Mouse (Mus musculus): ENCODE data around the gene Dst. TPM values are rescaled to one million over a fixed set of nuclear protein-coding genes. Genes with fewer than 3 reads are reported as not detected.
"Not testable (repeated sequence)": the region's sequence is repeated elsewhere in the genome, so short reads cannot be mapped to it uniquely, and the experiment has no call there.

Dst gene
- total RNA-seq, 2 experiments from 2014 or later = 265 to 273 TPM

DNA sequence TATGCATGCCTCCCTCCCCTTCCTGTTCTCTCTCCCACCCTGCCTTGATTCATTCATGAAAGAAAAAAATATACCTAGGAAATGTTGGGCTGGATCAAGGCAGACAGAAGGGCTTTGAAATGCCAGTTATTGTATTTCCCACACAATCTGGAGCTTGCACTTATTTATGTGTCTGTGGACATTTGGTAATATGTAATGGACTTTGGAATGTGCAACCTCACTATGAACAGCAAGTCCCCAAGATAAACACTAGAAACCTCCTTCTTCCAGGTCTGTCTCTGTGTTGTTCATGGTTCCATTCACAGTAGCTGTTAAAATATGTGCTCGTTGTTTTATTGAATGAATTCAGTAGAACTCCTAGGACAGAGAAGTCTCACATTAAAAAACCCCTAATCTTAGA lies 153.8 kb downstream of the Dst start:
- DNase-seq (ENCODE audit: low spot score) = no peak

DNA sequence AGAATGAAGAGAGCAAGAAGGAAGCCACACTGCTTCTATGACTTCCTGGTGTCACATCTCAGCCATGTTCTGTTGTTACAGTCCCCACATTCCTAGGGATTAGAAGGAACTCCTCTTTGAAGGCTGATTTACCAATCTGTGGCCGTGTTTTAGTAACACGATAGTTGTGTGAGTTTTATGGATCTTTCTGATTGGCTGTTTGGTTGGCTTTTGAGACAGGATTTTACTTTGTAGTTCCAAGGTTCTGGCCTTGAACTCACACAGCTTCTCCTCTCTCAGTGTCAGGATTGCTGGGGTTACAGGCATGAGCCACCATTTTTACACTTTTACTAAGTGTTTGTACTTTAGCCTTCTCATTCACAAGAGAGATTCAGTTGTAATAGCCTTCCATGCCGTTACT lies 155.9 kb downstream of the Dst start:
- no peak for DNase-seq (ENCODE audit: low spot score)

DNA sequence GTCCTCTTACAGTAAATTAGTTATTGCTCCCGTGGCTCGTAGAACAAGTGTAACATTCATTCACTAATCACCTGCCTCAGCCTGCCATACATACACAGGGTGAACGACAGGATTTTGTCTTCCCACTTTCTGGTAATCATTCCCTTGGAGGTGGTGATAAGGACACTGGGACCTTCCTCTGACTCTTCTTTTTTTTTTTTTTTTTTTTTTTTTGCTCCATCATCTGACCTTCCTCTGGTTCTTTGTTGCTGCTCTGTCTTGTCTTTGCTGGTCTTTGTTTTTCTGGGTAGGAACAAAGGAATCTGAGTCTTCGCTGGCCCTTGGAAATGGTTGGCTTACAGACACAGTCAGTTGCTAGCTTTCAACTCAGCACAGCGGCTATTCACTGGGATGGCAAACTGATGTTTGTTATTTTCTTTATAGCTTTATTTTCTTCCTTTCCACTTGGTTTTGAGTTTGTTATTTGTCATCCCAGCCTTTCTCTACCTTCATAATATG lies 157.6 kb downstream of the Dst start:
- no peak for DNase-seq (ENCODE audit: low spot score)

DNA sequence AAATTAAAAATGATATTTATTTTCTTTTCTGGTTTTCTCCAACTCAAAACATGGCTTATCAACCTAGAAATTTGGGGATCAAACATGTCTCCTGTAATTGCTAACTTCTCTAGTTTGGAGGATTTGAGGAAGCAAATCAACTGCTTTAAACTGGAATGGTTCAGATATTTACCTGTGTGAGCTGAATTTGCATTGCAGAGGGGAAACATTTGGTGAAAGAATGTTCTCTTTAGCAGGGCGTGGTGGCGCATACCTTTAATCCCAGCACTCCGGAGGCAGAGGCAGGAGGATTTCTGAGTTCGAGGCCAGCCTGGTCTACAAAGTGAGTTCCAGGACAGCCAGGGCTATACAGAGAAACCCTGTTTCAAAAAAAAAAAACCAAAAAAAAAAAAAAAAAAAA lies 158.4 kb downstream of the Dst start:
- DNase-seq (ENCODE audit: low spot score) = not testable (repeated sequence)

DNA sequence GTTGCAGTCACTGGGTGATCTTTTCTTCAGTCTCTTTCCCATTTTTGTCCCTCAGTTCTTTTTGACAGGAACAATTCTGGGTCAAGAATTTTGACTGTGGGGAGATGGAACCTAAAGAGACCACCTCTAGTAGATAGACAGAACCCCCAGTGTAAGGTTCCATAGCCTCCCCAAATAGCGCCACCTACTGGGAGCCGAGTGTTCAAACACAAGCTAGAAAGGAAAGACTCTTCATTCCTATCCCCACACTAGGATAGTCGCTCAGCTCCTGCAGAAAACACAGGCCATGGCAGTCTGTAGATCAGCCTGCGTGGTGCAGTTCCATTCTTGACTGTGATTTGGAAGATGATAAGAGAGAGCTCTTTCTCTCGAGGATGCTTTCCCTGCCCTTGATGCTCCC lies 160.3 kb downstream of the Dst start:
- no peak for DNase-seq (ENCODE audit: low spot score)

DNA sequence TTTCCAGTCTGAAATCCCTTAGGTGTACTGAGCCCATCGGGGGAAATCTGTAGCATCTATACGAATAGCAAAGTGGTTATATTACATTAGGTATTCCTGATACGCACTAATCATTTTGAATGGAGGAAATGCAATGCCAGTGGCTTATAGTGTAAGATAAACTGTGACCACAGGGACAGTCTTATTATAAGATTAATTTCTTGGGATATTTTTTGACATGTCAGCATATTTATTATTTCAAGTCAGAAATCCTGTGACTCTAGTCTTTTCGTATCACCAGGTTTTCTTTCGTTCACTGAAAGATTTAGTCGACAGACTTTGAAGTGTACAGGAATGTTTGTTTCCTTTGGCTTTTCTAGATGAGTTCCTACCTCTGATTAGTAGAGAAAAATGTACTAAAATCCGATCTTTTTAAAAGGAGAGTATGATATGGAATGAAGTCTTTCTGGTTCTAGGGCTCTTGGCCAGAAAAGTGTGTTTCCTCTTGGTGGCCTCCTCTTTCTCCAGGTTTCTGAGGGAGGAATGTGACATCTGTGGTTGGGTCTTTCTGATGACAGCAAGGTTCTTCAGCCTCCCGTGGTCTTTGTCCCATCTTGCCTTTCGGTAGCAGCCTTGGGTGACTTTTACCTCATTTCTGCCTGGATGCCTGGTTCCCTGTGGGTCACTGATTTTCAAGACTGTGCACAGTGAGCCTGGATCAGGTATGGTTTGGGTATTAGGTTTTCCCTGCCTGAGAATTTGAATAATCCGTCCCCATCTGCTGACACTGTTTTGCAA lies 161.7 kb downstream of the Dst start:
- DNase-seq (ENCODE audit: low spot score) = no peak

DNA sequence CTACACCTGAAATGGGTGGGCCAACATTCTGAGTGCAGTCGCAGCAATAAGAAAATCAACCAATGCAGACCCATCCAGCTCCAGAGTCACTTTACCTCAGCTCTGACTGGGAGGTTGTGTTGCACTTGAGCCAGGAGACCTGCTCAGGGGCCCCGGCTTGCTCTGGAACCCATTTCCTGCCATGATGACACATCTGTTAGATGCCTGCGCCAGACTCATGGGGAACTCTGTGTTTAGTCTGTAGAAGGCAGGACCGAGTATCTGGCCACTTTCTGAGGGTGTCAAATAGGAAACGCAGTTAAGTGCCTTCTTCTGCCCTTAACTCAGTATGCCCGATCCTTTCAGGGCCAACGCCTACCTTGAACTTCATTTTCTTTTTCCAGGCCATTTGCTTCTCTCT lies 162.4 kb downstream of the Dst start:
- no peak for DNase-seq (ENCODE audit: low spot score)

DNA sequence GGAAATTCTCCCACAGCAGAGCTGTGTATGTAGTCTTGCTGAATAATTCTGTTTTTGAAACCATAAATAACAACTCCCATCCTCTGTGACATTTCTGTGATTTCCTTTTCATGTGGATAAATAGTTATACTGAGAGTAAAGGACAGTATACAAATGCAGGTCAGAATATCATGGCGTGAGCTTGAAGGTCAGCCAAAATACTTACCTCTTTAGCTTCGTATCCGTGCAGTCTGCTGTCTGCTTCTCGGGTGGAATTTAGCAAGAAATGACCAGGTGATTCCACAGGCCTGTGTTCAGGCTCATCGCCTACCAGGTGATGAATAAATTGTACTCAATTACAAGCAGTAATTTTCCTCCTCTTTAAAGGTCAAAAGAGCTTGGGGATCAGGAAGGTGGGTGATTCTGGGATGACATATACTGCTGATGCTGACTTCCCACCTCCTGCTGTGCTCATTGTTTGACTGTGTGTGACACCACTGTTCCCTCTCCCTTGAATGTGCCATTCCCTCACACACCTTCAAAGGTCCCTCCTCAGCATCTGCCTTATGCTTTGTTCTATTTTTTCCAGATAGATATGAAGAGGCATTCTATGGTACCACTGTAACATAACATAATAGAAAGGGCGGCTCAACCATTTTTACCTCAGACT lies 163.1 kb downstream of the Dst start:
- DNase-seq (ENCODE audit: low spot score) = no peak

DNA sequence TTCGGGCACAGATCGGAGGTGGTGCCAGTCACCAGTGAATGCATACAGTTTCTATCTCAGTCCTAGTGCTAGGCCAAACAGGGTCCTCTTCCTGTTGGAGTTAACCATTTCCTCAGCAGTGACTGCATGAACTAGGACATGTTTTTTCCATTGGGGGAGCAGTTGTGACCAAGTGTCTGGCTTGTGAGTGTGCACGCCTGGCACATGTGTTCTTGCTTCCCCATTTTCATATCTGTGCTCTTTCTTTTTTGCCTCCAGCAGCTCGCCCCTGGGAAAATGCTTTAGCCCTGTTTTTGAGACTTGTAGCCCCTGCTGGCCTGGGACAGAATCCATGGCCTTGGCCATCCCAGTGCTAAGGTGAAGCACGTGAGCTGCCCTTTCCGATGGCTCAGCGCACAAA lies 164.2 kb downstream of the Dst start:
- DNase-seq (ENCODE audit: low spot score) = no peak

DNA sequence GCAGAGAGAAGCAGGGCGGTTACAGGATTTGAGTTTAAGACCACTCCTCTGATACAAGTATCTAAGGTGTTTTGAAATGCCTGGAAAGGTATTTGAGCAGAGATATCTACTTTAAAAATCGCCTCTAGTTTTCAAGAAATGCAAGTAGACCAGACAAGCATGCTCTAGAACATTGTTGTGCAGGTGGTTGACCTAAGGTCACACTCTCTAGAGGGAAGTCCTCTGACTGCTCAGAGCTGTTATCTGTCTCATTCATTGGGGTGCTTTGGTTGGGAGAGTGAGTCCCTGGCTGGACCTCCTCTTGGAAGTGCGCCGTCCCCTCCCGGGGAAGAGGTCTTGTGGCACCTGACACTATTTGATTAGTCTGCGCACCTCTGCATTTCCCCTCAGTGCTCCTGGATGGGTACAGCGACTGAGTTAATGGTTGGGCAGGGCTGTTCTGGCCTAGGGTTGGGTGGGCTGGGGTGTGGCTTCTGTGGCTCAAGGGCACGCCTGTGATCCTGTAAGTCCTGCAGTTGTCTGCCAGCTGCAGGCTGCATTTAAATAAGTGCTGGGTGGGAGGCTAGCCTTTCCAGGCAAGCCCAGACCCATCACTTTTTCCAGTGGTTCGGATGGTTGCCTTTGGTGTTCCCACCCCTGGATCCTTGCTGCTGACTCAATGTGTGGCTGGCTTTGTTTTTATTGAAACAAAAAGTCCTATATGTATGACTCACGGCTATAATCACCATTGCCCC lies 165.6 kb downstream of the Dst start:
- DNase-seq (ENCODE audit: low spot score) = no peak

DNA sequence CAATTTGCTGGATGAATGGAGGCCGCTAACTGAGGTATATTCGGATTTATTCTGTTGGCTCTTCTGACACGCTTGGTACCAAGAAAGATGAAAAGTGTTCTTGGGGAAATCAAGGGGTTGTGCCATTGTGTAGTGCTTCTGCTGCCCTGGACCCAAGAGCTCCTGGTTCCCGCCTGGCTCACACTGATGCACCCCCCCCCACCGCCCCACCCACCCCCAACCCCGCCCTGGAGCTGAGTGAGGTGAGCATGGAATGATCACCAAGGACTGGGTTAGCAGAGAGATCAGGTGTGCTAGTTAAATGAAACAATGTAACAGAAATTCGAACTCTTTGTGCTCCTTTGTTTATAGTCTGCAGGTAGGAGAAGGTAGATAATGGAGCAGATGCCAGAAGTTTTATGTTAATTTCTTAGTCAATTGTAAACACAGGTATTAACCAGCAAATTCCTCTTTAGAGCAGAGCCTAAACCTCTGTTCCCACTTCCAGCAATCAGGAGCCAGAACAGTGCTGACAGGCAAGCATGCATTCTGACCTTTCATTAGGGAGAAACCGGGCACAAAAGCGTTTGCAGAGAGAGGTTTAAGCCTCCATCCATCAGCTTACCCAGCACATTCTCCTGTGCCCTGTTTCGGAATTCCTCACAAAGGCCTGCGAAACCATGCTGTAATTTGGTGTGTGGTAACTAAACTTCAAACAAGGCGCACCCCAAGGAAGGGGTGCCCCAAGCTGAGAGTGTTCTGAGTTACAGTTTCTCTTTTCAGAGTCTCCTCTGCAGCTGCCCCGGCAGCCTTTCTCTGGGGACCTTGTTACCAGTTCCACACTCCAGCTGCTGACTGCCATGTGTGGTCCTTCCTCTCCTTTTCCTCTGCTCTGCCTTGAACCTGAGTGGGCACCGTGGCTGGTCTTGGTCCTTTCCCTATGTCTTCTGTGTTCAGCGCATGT lies 166.5 kb downstream of the Dst start:
- no peak for DNase-seq (ENCODE audit: low spot score)

DNA sequence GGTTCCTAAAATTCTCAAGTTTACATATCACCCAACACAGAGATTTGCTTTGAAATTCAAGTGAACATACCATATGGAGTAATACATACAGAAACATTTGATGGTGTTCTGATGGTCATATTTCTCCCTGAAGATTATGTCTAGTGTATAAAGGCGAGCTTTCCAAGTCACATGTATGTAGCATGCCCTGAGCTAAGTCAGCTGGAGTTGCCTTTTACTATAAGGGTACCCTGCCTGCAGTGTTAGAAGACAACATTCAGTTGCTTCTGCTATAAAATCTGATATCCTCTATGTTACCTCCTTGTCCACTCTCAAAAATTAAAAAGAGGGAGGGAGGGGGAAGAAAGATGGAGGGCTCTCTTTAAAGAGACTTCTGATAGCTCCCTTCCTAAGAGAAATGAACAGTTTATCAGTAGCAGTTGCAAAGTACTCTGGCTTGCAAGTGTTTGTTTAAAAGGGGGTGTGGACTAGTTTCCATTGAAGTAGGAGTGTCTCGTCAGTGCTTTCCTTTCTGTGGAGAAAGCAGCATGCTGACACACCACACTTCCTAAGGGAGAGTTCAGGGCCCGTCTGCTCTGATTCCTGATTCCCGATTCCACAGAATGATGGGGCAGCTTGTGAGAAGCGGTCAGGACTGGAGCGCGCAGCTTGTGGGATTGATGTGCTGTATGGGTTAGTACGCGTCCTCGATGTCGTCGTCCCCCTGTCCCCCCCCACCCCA lies 168.8 kb downstream of the Dst start:
- DNase-seq (ENCODE audit: low spot score) = no peak

DNA sequence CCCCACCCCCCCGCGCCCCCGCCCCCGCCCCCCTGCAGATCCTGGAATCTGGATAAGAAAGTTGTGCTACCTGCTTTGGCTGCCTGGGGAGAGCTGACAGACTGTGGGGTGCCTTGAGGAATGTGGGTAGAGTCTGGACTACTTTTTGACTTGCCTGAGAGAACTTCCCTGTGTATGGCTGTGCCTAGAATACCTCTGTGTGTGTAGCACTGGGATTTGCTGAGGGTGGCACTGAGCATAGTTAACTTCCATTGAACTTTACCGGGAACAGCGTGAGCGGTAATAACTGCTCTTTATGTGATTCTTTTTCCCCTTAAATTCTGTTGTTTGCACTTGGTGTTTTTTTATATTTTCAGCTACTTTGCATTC lies 169.4 kb downstream of the Dst start:
- DNase-seq (ENCODE audit: low spot score) = no peak

DNA sequence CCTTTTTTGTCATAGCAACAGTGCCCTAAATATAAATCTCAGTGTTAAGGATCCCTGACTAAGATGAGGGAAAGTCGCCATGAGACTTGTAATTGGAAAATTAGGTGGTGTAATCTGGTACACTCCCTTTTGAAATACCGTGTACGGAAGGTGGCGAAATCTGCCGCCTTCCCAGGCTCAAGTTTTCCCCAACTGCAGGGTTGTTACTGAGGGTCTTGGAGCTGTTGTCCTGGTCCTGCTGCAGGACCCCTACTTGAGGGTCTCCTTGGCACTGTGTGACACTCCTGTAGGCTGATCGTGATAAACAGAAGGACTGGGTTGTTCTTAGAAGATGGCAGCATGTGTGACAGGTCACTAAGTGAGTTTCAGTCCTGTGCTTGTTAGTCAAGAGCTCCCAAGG lies 169.9 kb downstream of the Dst start:
- no peak for DNase-seq (ENCODE audit: low spot score)

DNA sequence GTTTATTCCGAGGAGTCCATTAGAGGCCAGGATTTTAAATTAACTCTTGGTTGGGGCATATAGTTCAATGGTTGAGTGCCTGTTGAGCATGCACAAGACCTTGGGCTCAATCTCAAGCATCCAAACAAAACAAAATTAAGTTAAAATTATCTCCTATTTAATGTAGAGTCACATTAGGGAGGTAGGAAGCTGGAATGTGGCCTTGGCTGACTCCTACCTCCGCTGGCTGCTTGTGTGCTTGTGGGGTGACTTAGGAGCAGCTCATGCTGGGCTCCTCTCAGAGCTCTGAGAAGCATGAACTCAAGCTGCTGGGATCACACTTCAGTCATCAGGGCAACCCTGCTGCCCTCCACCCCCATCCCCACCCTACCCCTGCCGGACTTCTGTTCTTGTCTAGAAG lies 181.0 kb downstream of the Dst start:
- no peak for DNase-seq (ENCODE audit: low spot score)

DNA sequence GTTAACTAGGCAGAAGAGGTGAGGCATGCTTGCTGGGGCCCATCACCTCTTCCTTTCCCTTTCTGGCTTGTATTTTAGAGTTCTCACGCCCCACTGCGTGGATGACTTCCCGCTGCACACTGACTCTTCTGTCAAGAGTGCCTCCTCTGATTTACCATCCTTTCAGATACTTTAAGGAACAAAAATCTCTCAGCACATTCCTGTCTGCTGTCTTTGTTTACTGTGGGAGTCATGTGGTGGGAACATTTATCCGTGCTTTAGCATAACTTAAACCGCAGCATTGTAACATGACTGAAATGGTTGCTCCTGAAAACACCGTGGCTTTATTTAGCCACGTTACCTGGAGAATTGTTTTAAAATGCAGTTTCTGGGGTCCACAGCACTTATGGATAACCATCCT lies 182.7 kb downstream of the Dst start:
- no peak for DNase-seq (ENCODE audit: low spot score)

DNA sequence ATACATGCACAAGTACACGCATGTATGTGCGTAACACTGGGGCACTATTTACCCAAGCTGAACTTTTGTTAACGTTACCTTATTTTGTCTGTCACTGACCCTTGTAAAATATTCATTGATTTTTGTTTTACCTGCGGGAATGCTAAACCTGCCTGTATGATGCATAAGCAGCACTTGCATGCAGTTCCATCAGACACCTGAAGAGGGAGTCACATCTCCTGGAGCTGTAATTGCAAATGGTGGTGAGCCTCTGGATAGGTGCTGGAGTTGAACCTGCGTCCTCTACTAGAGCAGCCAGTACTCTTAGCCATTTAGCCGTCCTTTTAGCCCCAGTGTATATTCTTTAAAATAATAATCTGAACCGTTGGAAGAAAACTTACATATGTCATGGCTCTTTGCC lies 185.6 kb downstream of the Dst start:
- DNase-seq (ENCODE audit: low spot score) = no peak

DNA sequence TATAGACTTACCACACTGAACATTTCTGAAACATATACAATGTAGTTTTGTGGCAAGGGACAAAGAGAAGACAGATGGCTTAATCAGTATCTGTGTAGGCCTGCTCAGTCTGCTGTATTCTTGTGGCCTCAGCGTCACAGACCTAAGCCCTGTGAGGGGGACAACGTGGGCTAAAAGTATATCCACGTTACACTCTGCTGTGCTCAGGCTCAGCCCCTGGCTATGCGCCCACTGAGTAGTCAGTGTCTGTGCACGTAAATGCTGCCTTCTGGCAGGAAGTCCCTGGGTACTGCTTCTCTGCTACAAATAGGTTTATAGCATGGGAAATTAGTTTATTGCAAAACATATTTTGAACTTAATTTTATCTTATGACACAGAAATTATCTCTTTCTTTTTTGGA lies 186.3 kb downstream of the Dst start:
- no peak for DNase-seq (ENCODE audit: low spot score)

DNA sequence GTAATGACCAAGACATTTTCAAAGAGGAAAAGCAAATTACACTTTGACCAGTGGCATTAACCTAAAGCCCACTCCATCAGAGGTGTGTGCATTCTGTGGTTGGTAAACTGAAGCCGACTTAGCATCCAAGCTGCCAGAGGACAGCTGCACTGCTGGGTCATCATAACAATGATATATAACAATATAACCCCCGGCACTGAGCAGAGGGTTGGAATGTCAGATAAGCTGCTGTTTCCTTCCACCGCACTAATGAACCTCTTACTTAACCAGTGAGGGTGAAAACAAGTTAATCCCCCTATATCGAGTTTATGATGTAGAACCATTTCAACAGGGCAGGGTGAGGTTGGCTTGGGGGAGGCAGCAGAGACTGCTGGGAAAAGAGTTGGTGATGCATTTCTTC lies 187.1 kb downstream of the Dst start:
- no peak for DNase-seq (ENCODE audit: low spot score)

DNA sequence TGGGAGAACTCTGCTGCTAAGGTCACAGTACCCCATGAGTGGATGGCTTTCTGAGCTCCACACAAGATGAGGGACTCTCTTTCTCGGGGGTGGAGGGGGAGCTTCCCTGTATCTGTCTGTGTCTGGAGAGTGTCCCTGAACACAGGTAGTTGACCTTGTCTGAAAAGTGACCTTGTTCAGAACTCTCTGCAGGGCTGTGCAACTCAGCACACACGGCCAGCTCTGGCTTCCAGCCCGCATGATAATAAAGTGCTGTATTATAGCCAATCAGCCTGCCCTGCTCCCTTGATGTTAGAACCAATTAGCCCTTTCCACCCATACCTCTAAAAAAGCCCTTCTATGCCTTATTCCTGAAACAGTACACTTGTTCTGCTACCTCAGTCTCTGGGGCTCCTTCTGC lies 188.9 kb downstream of the Dst start:
- no peak for DNase-seq (ENCODE audit: low spot score)

DNA sequence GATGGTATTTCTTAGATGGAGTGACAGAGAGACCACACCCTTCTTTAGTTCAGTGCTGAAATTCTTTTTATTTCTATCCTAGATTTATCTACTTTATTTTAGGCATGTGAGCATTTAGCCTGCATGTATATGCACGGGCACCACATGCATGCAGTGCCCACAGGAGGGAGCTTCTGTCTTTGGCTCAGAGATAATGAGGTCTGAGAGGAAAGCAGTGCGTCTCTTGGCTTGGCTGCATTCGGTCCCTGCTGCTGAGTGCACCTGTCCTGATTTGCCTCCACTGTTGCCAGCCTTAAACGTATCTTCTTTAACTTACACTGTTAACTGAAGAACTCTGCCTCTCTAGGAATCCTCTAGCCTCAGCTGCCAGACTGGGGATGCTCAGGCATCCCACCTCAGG lies 189.6 kb downstream of the Dst start:
- DNase-seq (ENCODE audit: low spot score) = no peak
